Mouse (Mus musculus): Measurements from ENCODE around the gene Ccdc189. TPM values are rescaled to one million over a fixed set of nuclear protein-coding genes. Genes with fewer than 3 reads are reported as not detected.

The Ccdc189 gene
- polyA plus RNA-seq, 2 experiments = 5.4 to 6.8 TPM

- 1% methylated on average over 50 of the region's 50 CpGs for WGBS (ENCODE audit: insufficient replicate concordance)
- H3K4me2 ChIP-seq (ENCODE audit: low read depth) = peak within 1 kb of the TSS; percentile 94
- no peaks in the 10 kb centered on the region for H3K9me3 ChIP-seq (ENCODE audit: control insufficient read depth, low read length)
- H3K27me3 ChIP-seq (ENCODE audit: control insufficient read depth, insufficient read depth, low read length) = no peaks in the 10 kb centered on the region
- ATAC-seq (ENCODE audit: insufficient read depth) (peak; percentile 72), DNase-seq (ENCODE audit: low read depth in 3 of 3, low spot score in 3 of 3) (peak in 2 of 3 experiments; percentile 28 to 38)
- peak within 1 kb of the TSS; percentile 68 to 87 for H3K4me3 ChIP-seq (ENCODE audit: insufficient read depth in 1 of 2, low read depth in 2 of 2, low read length in 2 of 2)
- no peaks in the 10 kb centered on the region; the same call in 1 of the 2 replicates for H3K36me3 ChIP-seq (replicated peaks; ENCODE audit: control insufficient read depth, insufficient read depth, low read depth)
- peak within 1 kb of the TSS; percentile 84 for H3K9ac ChIP-seq (replicated peaks)
- H3K4me1 ChIP-seq (replicated peaks; ENCODE audit: control insufficient read depth in 2 of 2, insufficient read depth in 2 of 2, low read length in 1 of 2) = peaks cover 0 to 6% of the 10 kb centered on the region in 2 experiments; a peak in 1 of 4 replicates
- peak within 1 kb of the TSS; percentile 12; the same call in 1 of the 2 replicates for H3K27ac ChIP-seq
- TF ChIP-seq EP300 (IDR thresholded peaks at IDR 0.05; ENCODE audit: low read depth) = no peak
- no peak for TF ChIP-seq CTCF (IDR thresholded peaks at IDR 0.05; ENCODE audit: low read depth)
Measured at GRCm38 (mm10) chr7:127614891-127615843, 26.8 kb upstream of the Ccdc189 start, which contains the start of gene Zfp629. Gene Zfp629, minus strand, starts transcription at chr7:127615797.

- Histone ChIP-seq H3K9me3 (ENCODE audit: control insufficient read depth, low read length) (no peaks in the 10 kb centered on the region), H3K9ac (replicated peaks) (peak overlapping the region; percentile 84), H3K36me3 (replicated peaks; ENCODE audit: control insufficient read depth, insufficient read depth, low read depth) (no peaks in the 10 kb centered on the region; the same call in 1 of the 2 replicates), H3K4me3 (ENCODE audit: insufficient read depth in 1 of 2, low read depth in 2 of 2, low read length in 2 of 2) (peak overlapping the region; percentile 68 to 87), H3K4me2 (ENCODE audit: low read depth) (peak overlapping the region; percentile 94), H3K27me3 (ENCODE audit: control insufficient read depth, insufficient read depth, low read length) (no peaks in the 10 kb centered on the region), H3K4me1 (replicated peaks; ENCODE audit: control insufficient read depth in 2 of 2, insufficient read depth in 2 of 2, low read length in 1 of 2) (peaks cover 0 to 6% of the 10 kb centered on the region in 2 experiments; a peak in 1 of 4 replicates), H3K27ac (peak overlapping the region; percentile 12; the same call in 1 of the 2 replicates)
- TF ChIP-seq CTCF (IDR thresholded peaks at IDR 0.05; ENCODE audit: low read depth) = no peak
- DNase-seq (ENCODE audit: low read depth in 3 of 3, low spot score in 3 of 3) = no peak
- peak; percentile 68 for ATAC-seq (ENCODE audit: insufficient read depth)
- under 1% methylated on average over 42 of the region's 44 CpGs for WGBS (ENCODE audit: insufficient replicate concordance)
Measured at GRCm38 (mm10) chr7:127614511-127614890, 26.1 kb upstream of the Ccdc189 start.

GRCm38 (mm10) chr7:127614091-127614490, 25.7 kb upstream of the Ccdc189 start:
- Histone ChIP-seq H3K4me1 (replicated peaks; ENCODE audit: control insufficient read depth in 2 of 2, insufficient read depth in 2 of 2, low read length in 1 of 2) (peaks cover 0 to 6% of the 10 kb centered on the region in 2 experiments; a peak in 1 of 4 replicates), H3K27ac (no peak overlapping the region), H3K4me3 (ENCODE audit: insufficient read depth in 1 of 2, low read depth in 2 of 2, low read length in 2 of 2) (peak overlapping the region; percentile 68 to 87), H3K36me3 (replicated peaks; ENCODE audit: control insufficient read depth, insufficient read depth, low read depth) (no peaks in the 10 kb centered on the region; the same call in 1 of the 2 replicates), H3K9ac (replicated peaks) (peak overlapping the region; percentile 84), H3K4me2 (ENCODE audit: low read depth) (peak overlapping the region; percentile 94), H3K27me3 (ENCODE audit: control insufficient read depth, insufficient read depth, low read length) (no peaks in the 10 kb centered on the region), H3K9me3 (ENCODE audit: control insufficient read depth, low read length) (no peaks in the 10 kb centered on the region)
- DNase-seq (ENCODE audit: low read depth in 3 of 3, low spot score in 3 of 3) (no peak), ATAC-seq (ENCODE audit: insufficient read depth) (peak; percentile 9; the same call in 1 of the 2 replicates)
- TF ChIP-seq CTCF (IDR thresholded peaks at IDR 0.05; ENCODE audit: low read depth) (no peak), EP300 (IDR thresholded peaks at IDR 0.05; ENCODE audit: low read depth) (no peak)
- WGBS (ENCODE audit: insufficient replicate concordance) = 32% methylated on average over 8 of the region's 8 CpGs

- no peak overlapping the region for H3K27ac ChIP-seq
- ATAC-seq (ENCODE audit: insufficient read depth) = no peak
- H3K27me3 ChIP-seq (ENCODE audit: control insufficient read depth, insufficient read depth, low read length) = no peaks in the 10 kb centered on the region
- no peak overlapping the region for H3K4me2 ChIP-seq (ENCODE audit: low read depth)
- H3K9ac ChIP-seq (replicated peaks) = no peak overlapping the region
- no peaks in the 10 kb centered on the region for H3K9me3 ChIP-seq (ENCODE audit: control insufficient read depth, low read length)
- H3K4me3 ChIP-seq (ENCODE audit: insufficient read depth in 1 of 2, low read depth in 2 of 2, low read length in 2 of 2) = no peak overlapping the region
- no peak for DNase-seq (ENCODE audit: low read depth in 3 of 3, low spot score in 3 of 3)
- TF ChIP-seq EP300 (IDR thresholded peaks at IDR 0.05; ENCODE audit: low read depth) = no peak
- no peaks in the 10 kb centered on the region; the same call in 1 of the 2 replicates for H3K36me3 ChIP-seq (replicated peaks; ENCODE audit: control insufficient read depth, insufficient read depth, low read depth)
- 78% methylated on average over 8 of the region's 8 CpGs for WGBS (ENCODE audit: insufficient replicate concordance)
- peaks cover 0 to 6% of the 10 kb centered on the region in 2 experiments; a peak in 1 of 4 replicates for H3K4me1 ChIP-seq (replicated peaks; ENCODE audit: control insufficient read depth in 2 of 2, insufficient read depth in 2 of 2, low read length in 1 of 2)
Measured at GRCm38 (mm10) chr7:127613501-127613900, 25.1 kb upstream of the Ccdc189 start.

GRCm38 (mm10) chr7:127611561-127611960, 23.2 kb upstream of the Ccdc189 start:
- Histone ChIP-seq H3K27me3 (ENCODE audit: control insufficient read depth, insufficient read depth, low read length) (no peaks in the 10 kb centered on the region), H3K36me3 (replicated peaks; ENCODE audit: control insufficient read depth, insufficient read depth, low read depth) (no peaks in the 10 kb centered on the region; the same call in 1 of the 2 replicates), H3K27ac (no peak overlapping the region), H3K9me3 (ENCODE audit: control insufficient read depth, low read length) (no peaks in the 10 kb centered on the region), H3K4me2 (ENCODE audit: low read depth) (no peak overlapping the region), H3K4me1 (replicated peaks; ENCODE audit: control insufficient read depth in 2 of 2, insufficient read depth in 2 of 2, low read length in 1 of 2) (peaks cover 0 to 6% of the 10 kb centered on the region in 2 experiments; a peak in 1 of 4 replicates), H3K9ac (replicated peaks) (no peak overlapping the region), H3K4me3 (ENCODE audit: insufficient read depth in 1 of 2, low read depth in 2 of 2, low read length in 2 of 2) (no peak overlapping the region)
- 93% methylated on average over 26 of the region's 26 CpGs for WGBS (ENCODE audit: insufficient replicate concordance)
- DNase-seq (ENCODE audit: low read depth in 3 of 3, low spot score in 3 of 3) (no peak), ATAC-seq (ENCODE audit: insufficient read depth) (no peak)
- TF ChIP-seq EP300 (IDR thresholded peaks at IDR 0.05; ENCODE audit: low read depth) = no peak
- TF ChIP-seq CTCF (IDR thresholded peaks at IDR 0.05; ENCODE audit: low read depth) = no peak
